Mouse (Mus musculus) megakaryocyte, embryonic 14.5 days (primary cell): ENCODE measurements around the gene BC005537.

Experiments used
- FLI1 ChIP-seq: IDR thresholded peaks from 2 replicates; pipeline ENCODE4 v1.6.1; 2012; ENCODE audit warnings: low read length, inconsistent platforms, mixed read lengths
- GATA1 ChIP-seq: IDR thresholded peaks from 3 replicates; pipeline ENCODE4 v1.6.1; 2012; ENCODE audit warnings: mixed read lengths, low read length, inconsistent platforms, borderline replicate concordance

GRCm38 (mm10) chr13:24832131-24832810 lies 30.8 kb downstream of the BC005537 start:
- TF ChIP-seq GATA1 (no peak), FLI1 (no peak)
